Mouse (Mus musculus) megakaryocyte, embryonic 14.5 days (primary cell): ENCODE data around the gene Hivep3. TPM values are rescaled to one million over a fixed set of nuclear protein-coding genes. Genes with fewer than 3 reads are reported as not detected.

Experiments
- H3K27me3 ChIP-seq: replicated peaks from 2 replicates; pipeline ENCODE3; 2012; ENCODE audit warnings: inconsistent platforms
- H3K36me3 ChIP-seq: replicated peaks from 2 replicates; pipeline ENCODE3; 2012; ENCODE audit warnings: low read length, inconsistent platforms, mixed read lengths
- H3K4me1 ChIP-seq: 2 replicates; pipeline ENCODE4 v1.6.1; 2012; ENCODE audit warnings: inconsistent platforms
- H3K4me3 ChIP-seq: replicated peaks from 2 replicates; pipeline ENCODE3; 2012; ENCODE audit warnings: moderate library complexity, mild to moderate bottlenecking, inconsistent platforms
- H3K9me3 ChIP-seq: 2 replicates; pipeline ENCODE4 v1.6.1; 2012; ENCODE audit warnings: inconsistent platforms
- FLI1 ChIP-seq: IDR thresholded peaks from 2 replicates; pipeline ENCODE4 v1.6.1; 2012; ENCODE audit warnings: low read length, inconsistent platforms, mixed read lengths
- GATA1 ChIP-seq: IDR thresholded peaks from 3 replicates; pipeline ENCODE4 v1.6.1; 2012; ENCODE audit warnings: mixed read lengths, low read length, inconsistent platforms, borderline replicate concordance
- polyA plus RNA-seq: library from polyadenylated mRNA; stranded (reverse); fragments of >175 nt; gene quantifications from 2 replicates; pipeline ENCODE4 v1.2.3, GENCODE M21; 2012; ENCODE audit warnings: low replicate concordance; ENCODE audit not compliant: insufficient read depth

Gene Hivep3
- polyA plus RNA-seq, 1 experiment, result 10.4 TPM

DNA sequence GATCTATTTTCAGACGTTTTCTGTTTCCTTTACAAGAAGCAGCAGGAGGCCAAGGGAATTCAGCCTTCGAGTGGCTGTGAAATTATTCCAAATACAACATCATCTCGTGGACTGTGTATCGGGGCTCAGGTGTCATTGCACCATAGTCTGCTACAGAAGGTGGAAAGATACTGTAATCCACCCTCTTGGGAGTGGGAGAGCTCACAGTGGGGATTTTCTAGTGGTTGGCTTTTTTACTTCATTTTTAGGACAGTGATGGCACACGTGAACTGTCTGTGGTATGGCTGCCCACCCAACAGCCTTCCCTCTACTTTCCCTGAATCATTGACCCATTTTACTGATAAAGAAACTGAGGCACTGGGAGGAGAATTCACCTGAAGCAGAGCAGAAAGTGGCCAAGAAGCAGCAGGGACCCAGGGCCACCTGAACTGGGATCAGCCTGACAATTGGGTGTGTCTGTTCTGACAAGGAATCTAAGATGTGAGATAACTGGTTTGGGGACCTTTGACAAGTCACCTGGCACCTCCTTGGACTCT lies 233.6 kb downstream of the Hivep3 start:
- TF ChIP-seq FLI1 (no peak), GATA1 (no peak)
- H3K4me3 ChIP-seq, result no peak overlapping the region
- H3K27me3 ChIP-seq, result peaks cover 79% of the 10 kb centered on the region
- no peaks in the 10 kb centered on the region for H3K36me3 ChIP-seq
- H3K4me1 ChIP-seq, result peaks cover 70% of the 10 kb centered on the region
- H3K9me3 ChIP-seq, result no peaks in the 10 kb centered on the region

DNA sequence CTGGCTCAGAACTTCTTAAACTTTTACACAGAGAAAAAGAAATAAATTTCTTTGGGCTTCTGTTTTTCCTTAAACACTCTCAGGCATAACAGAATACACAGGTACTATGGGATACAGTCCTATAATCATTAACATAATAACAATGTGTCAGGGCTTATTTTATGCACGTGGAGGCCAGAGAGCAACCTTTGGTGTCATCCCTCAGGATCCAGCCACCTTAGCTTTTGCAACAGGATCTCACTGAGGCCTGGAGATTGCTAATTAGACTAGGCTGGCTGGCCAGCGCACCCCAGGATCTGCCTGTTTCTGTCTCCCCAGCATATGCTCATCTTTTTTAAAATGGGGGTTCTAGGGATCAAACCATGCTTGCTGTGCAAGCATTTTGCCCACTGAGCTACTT lies 234.1 kb downstream of the Hivep3 start:
- TF ChIP-seq GATA1 (no peak), FLI1 (no peak)
- Histone ChIP-seq H3K36me3 (no peaks in the 10 kb centered on the region), H3K4me3 (no peak overlapping the region), H3K9me3 (no peaks in the 10 kb centered on the region), H3K27me3 (peaks cover 80% of the 10 kb centered on the region), H3K4me1 (peaks cover 65% of the 10 kb centered on the region)

DNA sequence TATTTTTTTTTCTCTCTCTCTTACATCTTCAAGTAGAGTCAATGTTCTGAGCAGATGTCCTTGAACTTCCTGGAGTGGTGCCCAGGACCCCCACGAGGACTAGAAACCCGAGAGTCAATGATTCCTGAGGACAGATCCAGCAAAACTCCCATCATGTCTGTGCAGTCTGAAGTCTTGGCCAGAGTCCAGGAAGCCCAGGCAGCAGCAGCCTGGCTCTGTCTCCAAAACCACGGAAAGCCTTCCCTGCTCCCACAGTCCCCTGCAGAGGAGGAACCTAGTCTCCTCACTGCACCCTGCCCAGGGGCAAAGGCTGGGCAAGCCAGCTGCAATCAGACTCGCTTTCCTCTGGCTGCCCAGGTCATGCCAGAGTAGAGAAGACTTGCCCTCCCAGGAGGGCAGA lies 234.5 kb downstream of the Hivep3 start:
- Histone ChIP-seq H3K27me3 (peaks cover 84% of the 10 kb centered on the region), H3K36me3 (no peaks in the 10 kb centered on the region), H3K4me1 (peaks cover 64% of the 10 kb centered on the region), H3K4me3 (no peak overlapping the region), H3K9me3 (no peaks in the 10 kb centered on the region)
- TF ChIP-seq FLI1, result no peak
- TF ChIP-seq GATA1, result no peak

DNA sequence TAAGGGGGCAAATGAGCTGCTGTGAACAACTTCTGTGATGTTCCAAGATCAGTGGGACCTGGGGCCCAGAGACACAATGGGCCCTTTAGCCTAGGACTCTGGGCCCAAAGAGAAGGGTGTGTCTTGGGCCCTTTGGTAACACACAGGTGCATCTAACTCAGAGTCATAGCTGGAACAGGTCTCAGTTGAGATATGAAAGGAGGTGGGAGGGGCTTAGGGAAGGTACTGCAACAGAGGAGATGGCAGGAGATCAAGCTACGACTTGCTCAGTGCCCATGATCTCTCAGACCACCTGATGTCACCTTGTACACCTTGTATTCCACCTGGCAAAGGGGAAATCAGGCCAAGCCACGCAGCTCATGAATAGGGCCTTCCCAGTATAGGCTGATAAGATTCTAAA lies 235.3 kb downstream of the Hivep3 start:
- H3K4me3 ChIP-seq, result no peak overlapping the region
- H3K9me3 ChIP-seq, result no peaks in the 10 kb centered on the region
- H3K36me3 ChIP-seq, result no peaks in the 10 kb centered on the region
- TF ChIP-seq FLI1, result no peak
- TF ChIP-seq GATA1, result no peak
- peaks cover 57% of the 10 kb centered on the region for H3K4me1 ChIP-seq
- H3K27me3 ChIP-seq, result peaks cover 85% of the 10 kb centered on the region

DNA sequence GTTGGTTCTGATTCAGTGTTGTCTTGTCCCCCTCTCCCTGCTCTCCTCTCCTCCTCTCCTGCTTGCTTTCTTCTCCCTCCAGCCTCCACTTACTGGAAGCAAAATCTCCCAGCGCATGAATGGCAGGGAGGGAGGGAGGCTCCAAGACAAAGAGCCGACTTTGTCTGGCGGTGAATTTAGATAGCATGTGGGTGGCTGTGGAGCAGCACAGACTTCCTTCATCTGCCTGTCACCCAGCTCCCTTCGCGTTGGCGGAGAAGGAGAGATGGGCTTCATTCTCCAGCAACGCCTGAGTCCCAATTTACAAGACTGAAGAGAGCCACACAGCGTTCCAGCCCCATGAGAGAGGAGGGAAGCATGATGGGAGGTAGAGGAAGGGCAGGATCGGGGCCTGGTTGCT lies 236.6 kb downstream of the Hivep3 start:
- TF ChIP-seq GATA1, result no peak
- TF ChIP-seq FLI1, result no peak
- H3K4me3 ChIP-seq, result no peak overlapping the region
- no peaks in the 10 kb centered on the region for H3K9me3 ChIP-seq
- peaks cover 90% of the 10 kb centered on the region for H3K27me3 ChIP-seq
- H3K36me3 ChIP-seq, result no peaks in the 10 kb centered on the region
- H3K4me1 ChIP-seq, result peaks cover 49% of the 10 kb centered on the region

DNA sequence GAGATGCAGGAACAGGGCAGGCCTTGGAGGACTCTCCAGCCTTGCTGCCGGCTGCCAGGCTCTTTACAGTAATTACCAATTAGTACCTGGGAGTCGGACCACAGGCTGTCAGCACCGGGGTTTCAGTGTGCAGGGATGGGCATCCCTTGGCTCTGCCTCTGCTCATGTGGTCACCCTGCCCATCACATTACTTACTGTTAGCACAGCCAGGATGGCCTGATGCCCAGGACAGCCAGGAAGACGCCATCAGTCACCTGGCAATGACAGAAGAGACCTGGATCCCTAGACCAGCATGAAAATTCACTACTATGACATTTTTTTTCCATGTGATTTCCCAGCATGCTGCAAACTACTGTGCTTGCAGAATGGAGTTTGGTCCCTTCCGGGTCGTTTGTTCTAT lies 238.8 kb downstream of the Hivep3 start:
- H3K4me3 ChIP-seq, result no peak overlapping the region
- no peak for TF ChIP-seq GATA1
- no peak for TF ChIP-seq FLI1
- peaks cover 42% of the 10 kb centered on the region for H3K4me1 ChIP-seq
- peaks cover 86% of the 10 kb centered on the region for H3K27me3 ChIP-seq
- H3K9me3 ChIP-seq, result no peaks in the 10 kb centered on the region
- no peaks in the 10 kb centered on the region for H3K36me3 ChIP-seq

DNA sequence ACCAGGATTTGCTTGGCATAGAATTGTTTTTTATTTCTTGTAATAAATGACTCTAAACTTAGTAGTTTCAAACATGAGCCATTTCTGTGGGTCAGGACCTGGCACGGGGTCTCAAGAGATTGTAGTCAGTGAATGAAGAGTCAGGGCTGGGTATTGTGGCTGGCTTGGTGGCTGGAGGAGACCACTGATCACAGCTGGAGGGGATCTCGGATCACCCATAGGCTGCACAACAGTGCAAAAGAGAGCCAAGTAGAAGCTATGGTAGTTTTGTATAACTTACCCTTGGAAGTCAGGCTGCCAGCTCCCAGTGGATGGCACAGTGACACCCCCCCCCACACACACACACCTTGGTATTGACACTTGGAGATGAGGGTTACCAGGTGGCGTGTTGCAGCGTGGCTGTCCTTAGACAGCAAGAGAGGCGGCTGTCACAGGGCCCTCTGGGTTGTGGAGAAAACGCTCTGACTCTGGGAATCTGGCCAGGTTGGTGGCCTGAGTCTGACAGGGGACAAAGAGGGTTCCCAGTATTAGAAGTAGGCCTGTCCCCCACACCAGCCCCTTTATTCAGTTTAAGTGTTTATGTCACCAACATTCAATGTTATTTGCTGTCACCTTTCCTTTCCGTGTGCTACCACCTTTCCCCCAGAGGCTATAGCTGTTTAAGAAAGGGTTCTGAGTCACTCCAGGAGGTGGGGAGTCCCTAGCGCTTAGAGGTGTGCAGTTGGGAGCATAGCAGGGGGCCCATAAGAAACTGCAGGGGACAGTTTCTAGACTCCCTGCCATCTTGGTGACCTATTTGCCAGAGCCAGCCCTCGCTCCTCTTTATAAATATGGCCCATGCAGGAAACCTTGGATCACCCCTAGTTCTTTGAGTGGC lies 240.4 kb downstream of the Hivep3 start:
- TF ChIP-seq GATA1 (no peak), FLI1 (no peak)
- Histone ChIP-seq H3K9me3 (no peaks in the 10 kb centered on the region), H3K4me1 (peaks cover 43% of the 10 kb centered on the region), H3K36me3 (no peaks in the 10 kb centered on the region), H3K4me3 (no peak overlapping the region), H3K27me3 (peaks cover 83% of the 10 kb centered on the region)

DNA sequence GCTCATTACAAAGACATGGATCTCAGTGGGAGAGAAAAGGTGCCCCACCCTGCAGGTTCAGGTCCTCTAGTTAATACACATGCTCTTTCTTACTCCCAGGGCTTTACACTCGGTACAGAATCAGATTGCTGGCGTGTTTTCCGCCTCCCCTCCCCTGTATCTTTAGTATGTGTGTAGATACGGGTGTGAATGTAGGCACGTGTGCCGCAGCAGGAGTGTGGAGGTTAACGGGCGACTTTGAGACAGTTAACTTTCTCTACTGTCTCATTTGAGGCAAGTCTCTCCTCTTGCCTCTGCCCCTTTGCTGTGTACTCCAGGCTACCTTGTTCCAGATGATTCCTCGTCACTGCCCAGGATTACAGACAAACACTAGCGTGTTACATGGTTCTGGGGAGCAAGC lies 241.7 kb downstream of the Hivep3 start:
- TF ChIP-seq GATA1 (no peak), FLI1 (no peak)
- peaks cover 78% of the 10 kb centered on the region for H3K27me3 ChIP-seq
- no peaks in the 10 kb centered on the region for H3K9me3 ChIP-seq
- no peak overlapping the region for H3K4me3 ChIP-seq
- H3K4me1 ChIP-seq, result peaks cover 40% of the 10 kb centered on the region
- H3K36me3 ChIP-seq, result no peaks in the 10 kb centered on the region

DNA sequence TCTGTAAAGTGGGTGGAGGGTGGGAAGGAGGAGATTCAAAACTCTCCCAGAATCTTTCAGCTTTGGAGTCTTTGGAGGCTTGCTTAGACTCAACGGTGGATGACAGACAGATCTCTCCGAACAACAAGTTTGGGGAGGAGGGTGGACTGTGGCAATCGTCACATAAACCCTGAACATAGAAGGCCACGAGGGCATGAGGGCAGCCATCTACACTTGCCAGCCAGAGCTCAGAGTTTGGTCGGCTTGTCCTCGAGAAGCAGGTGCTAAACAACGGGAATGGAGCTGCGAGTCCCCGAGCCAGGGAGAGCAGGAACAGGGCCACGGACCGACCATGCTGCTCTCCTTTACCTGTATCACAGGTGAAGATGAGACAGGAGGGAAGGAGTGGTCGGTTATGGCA lies 242.2 kb downstream of the Hivep3 start:
- Histone ChIP-seq H3K27me3 (peaks cover 78% of the 10 kb centered on the region), H3K9me3 (no peaks in the 10 kb centered on the region), H3K4me3 (no peak overlapping the region), H3K4me1 (peaks cover 36% of the 10 kb centered on the region), H3K36me3 (no peaks in the 10 kb centered on the region)
- TF ChIP-seq GATA1, result no peak
- no peak for TF ChIP-seq FLI1

DNA sequence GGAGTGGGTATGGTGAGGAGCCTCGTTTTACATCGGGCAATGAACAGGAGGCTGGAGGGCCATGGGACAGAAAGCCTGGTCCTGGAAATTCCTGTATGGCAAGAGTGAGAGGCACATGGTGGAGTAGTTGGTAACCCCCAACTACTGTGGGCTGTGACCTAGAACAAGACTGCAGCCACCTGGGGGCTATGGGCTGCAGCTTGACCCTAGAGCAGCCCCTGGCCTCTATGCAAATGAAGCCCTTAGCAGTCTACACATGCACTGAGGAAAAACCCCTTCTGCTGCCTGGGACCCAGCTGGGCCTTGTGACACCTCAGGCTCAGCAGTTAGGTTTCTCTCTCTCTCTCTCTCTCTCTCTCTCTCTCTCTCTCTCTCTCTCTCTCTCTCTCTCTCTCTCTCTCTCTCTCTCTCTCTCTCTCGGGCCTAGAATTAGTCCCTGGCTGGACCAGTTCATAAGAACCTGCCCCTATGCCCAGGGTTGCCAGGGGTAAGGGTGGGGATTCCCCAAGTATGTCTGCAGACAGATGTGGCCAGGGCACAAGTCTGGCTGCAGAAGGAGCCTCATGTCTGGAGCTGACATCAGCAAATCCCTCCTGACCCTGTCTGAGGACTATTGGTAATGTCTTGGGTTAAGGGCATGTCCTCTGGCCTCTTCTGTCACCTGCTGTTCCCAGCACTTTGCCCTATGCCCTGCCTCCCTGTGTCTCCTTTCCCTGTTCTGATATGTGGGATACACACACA lies 243.0 kb downstream of the Hivep3 start:
- TF ChIP-seq FLI1 (no peak), GATA1 (no peak)
- Histone ChIP-seq H3K27me3 (peaks cover 78% of the 10 kb centered on the region), H3K9me3 (no peaks in the 10 kb centered on the region), H3K36me3 (no peaks in the 10 kb centered on the region), H3K4me3 (no peak overlapping the region), H3K4me1 (peaks cover 39% of the 10 kb centered on the region)
